Mouse (Mus musculus): ENCODE measurements around the gene Acsl6. TPM values are rescaled to one million over a fixed set of nuclear protein-coding genes. Genes with fewer than 3 reads are reported as not detected.
"Not testable (repeated sequence)": the region's sequence is repeated elsewhere in the genome, so short reads cannot be mapped to it uniquely, and the experiment has no call there.

The Acsl6 gene
- 0.44 and 5.1 TPM in 2 replicates for total RNA-seq (2017)

- ATAC-seq (replicated peaks in 1 of 2; ENCODE audit: insufficient read depth in 1 of 2, low FRiP score in 2 of 2, low TSS enrichment in 1 of 2, low read depth in 1 of 2, poor library complexity in 2 of 2, severe bottlenecking in 2 of 2), result no peak
Measured at GRCm38 (mm10) chr11:54303728-54304470, at the start of gene Acsl6. Gene Acsl6 (plus strand): TSS chr11:54303798.

- peak in 1 of 2 experiments; percentile 53; a peak in 2 of 4 replicates for ATAC-seq (replicated peaks in 1 of 2; ENCODE audit: insufficient read depth in 1 of 2, low FRiP score in 2 of 2, low TSS enrichment in 1 of 2, low read depth in 1 of 2, poor library complexity in 2 of 2, severe bottlenecking in 2 of 2)
Measured at GRCm38 (mm10) chr11:54254114-54254513, 49.5 kb upstream of the Acsl6 start.

- peak; percentile 82 to 85 for ATAC-seq (replicated peaks in 1 of 2; ENCODE audit: insufficient read depth in 1 of 2, low FRiP score in 2 of 2, low TSS enrichment in 1 of 2, low read depth in 1 of 2, poor library complexity in 2 of 2, severe bottlenecking in 2 of 2)
Measured at GRCm38 (mm10) chr11:54256624-54257376, 46.8 kb upstream of the Acsl6 start.

GRCm38 (mm10) chr11:54263405-54264031, 40.1 kb upstream of the Acsl6 start:
- ATAC-seq (replicated peaks in 1 of 2; ENCODE audit: insufficient read depth in 1 of 2, low FRiP score in 2 of 2, low TSS enrichment in 1 of 2, low read depth in 1 of 2, poor library complexity in 2 of 2, severe bottlenecking in 2 of 2), result 0 out of 4 replicates have a peak, but pooled peaks of 1 of the 2 experiments have one; percentile 27

GRCm38 (mm10) chr11:54264542-54264941, 39.1 kb upstream of the Acsl6 start:
- ATAC-seq (replicated peaks in 1 of 2; ENCODE audit: insufficient read depth in 1 of 2, low FRiP score in 2 of 2, low TSS enrichment in 1 of 2, low read depth in 1 of 2, poor library complexity in 2 of 2, severe bottlenecking in 2 of 2), result peak; percentile 49 to 75; a peak in 3 of 4 replicates

GRCm38 (mm10) chr11:54267177-54267576, 36.4 kb upstream of the Acsl6 start, which contains the start of gene Il3:
Gene Il3 (minus strand): TSS chr11:54267277.
- ATAC-seq (replicated peaks in 1 of 2; ENCODE audit: insufficient read depth in 1 of 2, low FRiP score in 2 of 2, low TSS enrichment in 1 of 2, low read depth in 1 of 2, poor library complexity in 2 of 2, severe bottlenecking in 2 of 2), result no peak

- ATAC-seq (replicated peaks in 1 of 2; ENCODE audit: insufficient read depth in 1 of 2, low FRiP score in 2 of 2, low TSS enrichment in 1 of 2, low read depth in 1 of 2, poor library complexity in 2 of 2, severe bottlenecking in 2 of 2), result no peak
Measured at GRCm38 (mm10) chr11:54269191-54269896, 34.3 kb upstream of the Acsl6 start.

GRCm38 (mm10) chr11:54271437-54271949, 32.1 kb upstream of the Acsl6 start:
- ATAC-seq (replicated peaks in 1 of 2; ENCODE audit: insufficient read depth in 1 of 2, low FRiP score in 2 of 2, low TSS enrichment in 1 of 2, low read depth in 1 of 2, poor library complexity in 2 of 2, severe bottlenecking in 2 of 2), result no peak

- ATAC-seq (replicated peaks in 1 of 2; ENCODE audit: insufficient read depth in 1 of 2, low FRiP score in 2 of 2, low TSS enrichment in 1 of 2, low read depth in 1 of 2, poor library complexity in 2 of 2, severe bottlenecking in 2 of 2), result no peak; a peak in 1 of 4 replicates
Measured at GRCm38 (mm10) chr11:54287821-54288453, 15.7 kb upstream of the Acsl6 start.

- ATAC-seq (replicated peaks in 1 of 2; ENCODE audit: insufficient read depth in 1 of 2, low FRiP score in 2 of 2, low TSS enrichment in 1 of 2, low read depth in 1 of 2, poor library complexity in 2 of 2, severe bottlenecking in 2 of 2), result no peak
Measured at GRCm38 (mm10) chr11:54292163-54292562, 11.4 kb upstream of the Acsl6 start.

GRCm38 (mm10) chr11:54293980-54294807, 9.4 kb upstream of the Acsl6 start:
- no peak for ATAC-seq (replicated peaks in 1 of 2; ENCODE audit: insufficient read depth in 1 of 2, low FRiP score in 2 of 2, low TSS enrichment in 1 of 2, low read depth in 1 of 2, poor library complexity in 2 of 2, severe bottlenecking in 2 of 2)

- no peak for ATAC-seq (replicated peaks in 1 of 2; ENCODE audit: insufficient read depth in 1 of 2, low FRiP score in 2 of 2, low TSS enrichment in 1 of 2, low read depth in 1 of 2, poor library complexity in 2 of 2, severe bottlenecking in 2 of 2)
Measured at GRCm38 (mm10) chr11:54295971-54296370, 7.6 kb upstream of the Acsl6 start.

- ATAC-seq (replicated peaks in 1 of 2; ENCODE audit: insufficient read depth in 1 of 2, low FRiP score in 2 of 2, low TSS enrichment in 1 of 2, low read depth in 1 of 2, poor library complexity in 2 of 2, severe bottlenecking in 2 of 2), result no peak
Measured at GRCm38 (mm10) chr11:54296734-54297133, 6.9 kb upstream of the Acsl6 start.

- ATAC-seq (replicated peaks in 1 of 2; ENCODE audit: insufficient read depth in 1 of 2, low FRiP score in 2 of 2, low TSS enrichment in 1 of 2, low read depth in 1 of 2, poor library complexity in 2 of 2, severe bottlenecking in 2 of 2), result not testable (repeated sequence)
Measured at GRCm38 (mm10) chr11:54297471-54297870, 6.1 kb upstream of the Acsl6 start.

GRCm38 (mm10) chr11:54298777-54299176, 4.8 kb upstream of the Acsl6 start:
- no peak for ATAC-seq (replicated peaks in 1 of 2; ENCODE audit: insufficient read depth in 1 of 2, low FRiP score in 2 of 2, low TSS enrichment in 1 of 2, low read depth in 1 of 2, poor library complexity in 2 of 2, severe bottlenecking in 2 of 2)

GRCm38 (mm10) chr11:54301994-54302393, 1.6 kb upstream of the Acsl6 start:
- ATAC-seq (replicated peaks in 1 of 2; ENCODE audit: insufficient read depth in 1 of 2, low FRiP score in 2 of 2, low TSS enrichment in 1 of 2, low read depth in 1 of 2, poor library complexity in 2 of 2, severe bottlenecking in 2 of 2), result no peak

All from hematopoietic stem cell, adult 5-6 weeks (primary cell).